Mouse (Mus musculus) c-Kit-positive CD71-negative TER-119-negative erythroid progenitor cells, embryonic 14.5 days (primary cell): ENCODE data around the gene C1qtnf1.

Source experiments
- DNase-seq: peaks from one replicate; pipeline ENCODE4 v3.0.0-alpha.2; 2013; ENCODE audit warnings: low read depth

C1qtnf1 gene

DNA sequence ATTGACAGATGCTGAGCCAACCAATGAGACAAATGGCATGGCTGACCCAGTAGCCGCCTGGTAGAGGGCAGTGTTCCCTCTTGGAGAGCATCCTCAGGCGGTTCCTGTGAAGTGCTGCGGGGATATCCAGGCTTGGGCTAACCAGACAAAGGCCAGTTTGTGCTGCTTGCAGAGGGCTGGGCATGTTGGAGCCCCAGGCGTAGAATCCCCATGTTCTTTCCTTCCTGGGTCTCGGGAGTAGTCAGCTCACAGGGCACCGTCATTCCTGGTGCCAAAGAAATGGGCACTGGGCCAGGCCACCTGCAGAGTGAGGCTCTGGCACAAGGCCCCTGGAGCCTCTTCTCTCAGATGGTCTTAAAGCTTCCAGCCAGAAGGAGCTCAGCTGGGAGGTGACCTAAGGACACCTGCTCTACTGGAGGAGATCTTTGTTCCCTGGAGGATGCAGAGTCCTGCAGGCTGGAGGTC lies 8.5 kb downstream of the C1qtnf1 start:
- DNase-seq: no peak

DNA sequence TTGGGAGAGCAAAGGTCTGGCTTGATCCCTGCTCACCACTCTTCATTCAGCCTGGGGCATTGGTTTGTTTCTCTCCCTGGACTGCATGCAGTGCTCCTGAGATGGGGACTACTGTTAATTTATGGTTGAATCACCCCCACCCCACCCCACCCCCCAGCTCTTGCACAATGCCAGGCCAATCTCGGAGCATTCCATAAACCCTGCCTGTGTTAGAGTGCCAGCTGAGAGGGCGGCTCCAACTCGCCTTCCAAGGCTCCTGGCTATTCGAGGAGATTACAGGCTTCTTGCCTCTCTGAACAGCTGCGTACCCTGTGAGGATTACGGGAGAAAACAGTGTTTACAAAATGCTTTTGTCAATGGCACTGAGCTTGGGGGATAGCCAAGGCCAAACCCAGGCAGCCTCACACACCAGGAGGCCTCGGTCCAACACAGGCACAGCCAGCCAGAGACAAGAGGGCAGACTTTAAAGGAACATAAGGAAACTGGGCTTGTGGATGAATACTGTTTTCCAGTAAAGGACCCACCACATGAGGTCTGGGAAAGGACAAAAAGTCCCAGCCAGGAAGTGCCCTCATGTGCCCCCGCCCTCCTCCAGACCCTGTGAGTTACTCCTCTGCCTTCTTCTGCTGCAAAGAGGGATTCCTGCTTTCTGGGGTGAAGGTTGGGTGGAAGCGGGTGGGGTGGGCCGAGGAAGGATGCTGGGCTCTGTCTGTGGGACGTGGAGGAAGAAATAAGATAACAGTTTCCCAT lies 10.8 kb downstream of the C1qtnf1 start:
- DNase-seq: no peak

DNA sequence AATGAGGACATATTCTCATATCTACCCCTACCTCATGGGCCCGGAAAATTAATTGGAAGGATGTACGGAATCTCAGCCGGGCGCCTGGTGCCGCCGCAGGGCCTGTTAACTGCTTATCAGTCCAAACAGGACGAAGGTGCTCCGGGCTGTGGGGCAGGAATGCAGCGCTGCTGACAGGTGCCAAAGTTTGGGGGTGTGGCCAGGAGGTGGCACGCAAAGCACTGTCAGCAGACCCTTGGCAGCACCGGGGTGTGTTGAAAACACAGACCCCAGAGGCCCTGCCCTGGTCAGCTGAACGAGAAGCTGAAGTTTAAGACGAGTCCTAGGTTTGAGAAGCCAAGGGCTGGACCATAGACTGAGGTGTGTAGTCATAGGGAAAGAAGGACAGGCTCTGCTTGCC lies 14.7 kb downstream of the C1qtnf1 start:
- no peak for DNase-seq

DNA sequence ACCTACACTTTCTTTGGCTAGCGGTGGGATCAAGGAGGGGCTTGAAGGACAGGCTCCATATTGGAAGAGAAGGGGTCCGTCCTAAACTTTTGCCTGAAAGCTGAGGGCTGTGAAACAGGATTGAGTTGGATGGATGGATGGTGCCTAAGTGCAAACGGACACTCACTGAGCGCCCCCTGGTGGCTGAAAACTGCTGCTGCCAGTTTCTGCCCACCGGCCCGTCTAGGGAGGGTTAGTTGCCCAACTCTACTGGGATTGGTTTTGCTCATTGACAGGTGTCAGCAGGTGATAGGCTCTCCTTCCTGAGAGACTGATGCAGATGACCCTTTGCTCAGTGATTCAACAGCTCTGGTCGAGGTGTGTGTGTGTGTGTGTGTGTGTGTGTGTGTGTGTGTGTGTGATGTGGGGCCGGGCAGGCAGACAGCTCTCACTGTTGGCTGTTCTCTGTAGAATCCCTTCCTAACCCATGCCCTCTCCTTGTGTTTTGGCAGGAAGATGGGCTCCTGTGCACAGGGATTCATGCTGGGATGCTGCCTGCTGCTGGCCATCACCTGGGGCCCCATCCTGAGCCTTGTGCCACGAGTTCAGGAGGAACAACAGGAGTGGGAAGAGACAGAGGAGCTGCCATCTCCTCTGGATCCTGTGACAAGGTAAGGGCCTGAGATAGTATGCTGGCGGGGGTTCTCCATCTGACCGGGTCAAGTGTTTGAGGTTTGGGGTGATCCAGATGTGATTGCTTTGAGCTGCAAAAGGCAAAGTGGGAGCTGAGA lies 15.4 kb downstream of the C1qtnf1 start:
- no peak for DNase-seq

DNA sequence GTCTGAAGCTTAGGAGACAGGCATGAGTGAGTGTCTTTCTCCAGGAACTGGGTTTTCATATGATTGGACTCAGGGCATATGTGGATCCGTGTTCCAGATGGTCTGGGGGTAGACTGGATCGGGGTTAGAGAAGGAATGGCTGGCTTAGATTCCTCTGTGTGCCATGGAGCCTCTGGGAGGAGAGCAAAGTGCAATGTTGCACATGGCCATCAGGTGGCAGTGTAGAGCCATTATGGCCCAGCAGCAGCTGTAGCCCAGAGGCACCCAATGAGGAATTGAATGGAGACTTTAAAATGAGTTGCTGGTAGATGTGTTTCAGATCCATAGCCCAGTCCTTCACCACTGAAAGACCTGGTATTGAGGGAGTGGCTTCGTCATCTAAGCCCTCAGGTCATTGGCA lies 17.8 kb downstream of the C1qtnf1 start:
- peak; percentile 64 for DNase-seq

DNA sequence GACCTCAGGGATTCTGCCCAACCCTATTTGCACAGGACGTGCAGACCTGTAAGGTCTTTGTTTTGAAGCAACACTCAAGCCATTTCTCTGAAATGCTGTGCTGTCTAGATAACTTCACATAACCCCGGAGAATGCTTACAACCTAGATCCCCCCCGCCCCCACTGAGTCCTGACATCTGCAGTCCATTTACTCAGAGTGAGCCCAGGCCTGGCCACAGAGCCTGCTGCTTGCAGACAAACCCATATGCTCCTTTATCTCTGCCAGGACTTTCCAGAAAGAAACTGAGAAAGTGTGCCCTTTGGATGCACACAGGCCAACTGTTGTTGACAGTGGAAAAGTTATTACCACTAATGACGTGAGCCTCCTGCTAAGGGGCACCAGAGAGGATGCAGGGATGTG lies 19.3 kb downstream of the C1qtnf1 start:
- DNase-seq: no peak

DNA sequence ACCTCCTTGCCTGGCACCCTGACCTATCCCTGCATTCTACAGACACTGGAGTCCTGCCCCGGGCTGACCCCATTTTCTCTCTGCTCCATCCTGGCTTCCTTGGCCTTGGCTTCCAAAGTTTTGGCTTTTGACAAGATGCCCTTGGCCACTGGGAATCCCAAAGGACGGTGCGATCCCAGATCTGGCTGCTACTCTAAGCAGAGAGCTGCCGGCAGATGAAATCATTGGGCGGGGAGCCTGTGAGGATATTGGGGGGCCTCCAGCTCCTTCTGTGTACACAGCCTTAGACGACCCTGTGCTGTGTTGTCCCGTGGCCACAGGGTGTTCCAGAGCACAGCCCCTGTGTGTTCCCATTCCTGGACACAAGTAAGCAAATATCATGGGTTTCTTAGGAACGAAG lies 20.4 kb downstream of the C1qtnf1 start:
- DNase-seq: no peak

DNA sequence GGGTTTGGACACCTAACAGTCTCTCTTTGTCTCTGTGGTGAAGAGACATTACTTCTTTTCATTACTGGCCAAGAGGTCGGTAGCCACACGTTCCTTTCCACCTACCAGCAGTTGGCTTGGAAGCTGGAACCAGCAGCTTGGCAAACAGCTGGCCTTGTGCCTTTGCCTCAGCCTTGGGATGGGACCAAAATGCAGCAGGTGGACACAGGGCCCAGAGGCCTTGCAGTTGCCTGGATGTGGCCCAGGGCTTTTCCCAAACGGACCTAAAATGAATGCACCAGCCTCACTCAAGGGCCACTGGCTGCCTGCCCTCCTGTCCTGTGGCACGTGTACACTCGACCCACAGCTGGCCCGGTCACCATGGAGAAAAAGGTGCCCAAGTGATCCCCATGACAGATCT lies 23.2 kb downstream of the C1qtnf1 start:
- no peak for DNase-seq

DNA sequence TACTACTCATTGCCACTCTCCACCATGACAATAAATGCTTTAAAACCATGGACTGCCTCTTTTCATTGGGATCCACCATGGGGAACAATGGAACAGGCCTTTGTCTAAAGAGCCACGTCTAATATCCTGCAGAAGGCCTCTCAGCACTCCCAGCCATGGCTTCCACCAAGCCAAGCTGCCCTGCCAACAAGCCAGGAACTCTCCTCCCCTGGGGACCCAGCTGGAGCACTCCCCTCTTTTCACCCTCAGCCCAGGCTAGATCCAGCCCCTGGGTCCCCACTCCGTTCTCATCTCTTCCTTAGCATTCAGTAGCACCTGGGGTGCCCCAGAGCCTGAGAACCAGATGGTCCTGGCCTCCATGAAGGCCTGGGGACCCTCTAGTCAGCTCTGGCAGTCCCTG lies 25.0 kb downstream of the C1qtnf1 start:
- DNase-seq: no peak

DNA sequence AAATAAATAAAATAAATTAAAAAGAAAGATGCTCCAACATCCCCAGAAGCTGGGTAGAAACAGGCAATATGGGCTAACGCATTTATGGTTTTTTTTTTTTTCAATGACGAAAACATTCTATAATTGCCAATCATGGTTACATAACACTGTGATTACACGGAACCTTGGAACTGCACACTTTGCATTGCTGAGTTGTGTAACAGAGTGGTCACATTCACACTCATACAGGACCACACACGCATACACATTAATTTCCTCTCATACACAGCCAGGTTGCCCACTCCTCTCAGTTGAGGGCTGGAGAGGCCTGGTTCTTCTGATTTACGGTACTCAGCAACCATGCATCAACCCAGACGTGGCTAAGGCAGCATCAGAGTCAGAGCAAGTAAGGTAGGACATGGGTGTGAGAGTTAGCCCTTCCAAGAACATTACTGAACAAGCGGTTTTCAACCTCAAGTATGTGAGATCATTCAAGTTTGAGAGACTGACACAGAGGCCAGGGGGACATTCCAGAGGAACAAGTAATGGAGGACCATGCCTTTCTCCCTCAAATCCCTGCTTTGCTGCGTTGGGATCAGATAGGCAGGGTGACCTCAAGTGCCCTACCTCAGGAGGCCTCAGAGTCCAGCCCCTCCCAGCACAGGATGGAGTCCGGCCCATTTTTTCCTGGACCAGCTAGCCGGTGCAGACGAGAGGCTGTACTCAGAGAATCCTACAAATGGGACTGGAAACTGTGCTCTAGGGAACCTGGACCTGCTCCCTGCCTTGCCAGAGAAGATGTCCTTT lies 26.1 kb downstream of the C1qtnf1 start:
- no peak for DNase-seq

DNA sequence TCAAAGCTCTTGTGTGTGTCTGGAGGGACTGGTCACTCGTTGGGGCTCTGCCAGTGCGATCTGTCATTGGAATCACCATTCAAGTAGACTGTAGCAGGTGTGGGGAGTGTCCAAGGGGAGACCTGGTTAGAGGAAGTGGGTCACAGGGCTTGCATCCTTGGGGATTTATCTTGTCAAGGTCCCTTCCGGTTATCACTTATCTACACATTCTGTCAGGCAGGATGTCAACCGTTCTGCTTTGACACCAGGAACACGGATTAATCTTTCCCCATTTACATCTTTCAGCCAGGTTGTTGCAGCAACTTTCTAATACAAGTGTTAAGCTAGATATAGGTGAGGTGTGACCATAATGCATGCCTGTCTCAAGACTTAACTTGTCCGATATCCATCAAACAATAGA lies 27.8 kb downstream of the C1qtnf1 start:
- DNase-seq: no peak

DNA sequence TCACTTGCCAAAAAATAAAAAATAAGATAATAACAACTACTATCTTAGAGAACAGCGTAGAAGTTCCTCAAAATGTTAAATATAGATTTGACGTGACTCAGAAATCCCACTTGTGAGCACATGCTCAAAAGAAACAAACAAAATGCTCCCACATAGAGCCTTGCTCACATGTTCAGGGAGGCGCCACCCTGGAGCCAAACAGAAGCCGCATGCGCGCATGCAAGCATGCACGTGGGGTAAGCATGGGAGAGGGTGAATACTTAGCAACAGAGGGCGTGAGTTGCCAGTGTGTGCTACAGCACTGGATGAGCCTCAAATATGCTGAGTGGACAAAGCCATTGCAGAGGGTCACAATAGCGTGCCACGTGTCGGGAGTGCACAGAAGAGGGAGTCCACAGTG lies 28.9 kb downstream of the C1qtnf1 start:
- DNase-seq: no peak

DNA sequence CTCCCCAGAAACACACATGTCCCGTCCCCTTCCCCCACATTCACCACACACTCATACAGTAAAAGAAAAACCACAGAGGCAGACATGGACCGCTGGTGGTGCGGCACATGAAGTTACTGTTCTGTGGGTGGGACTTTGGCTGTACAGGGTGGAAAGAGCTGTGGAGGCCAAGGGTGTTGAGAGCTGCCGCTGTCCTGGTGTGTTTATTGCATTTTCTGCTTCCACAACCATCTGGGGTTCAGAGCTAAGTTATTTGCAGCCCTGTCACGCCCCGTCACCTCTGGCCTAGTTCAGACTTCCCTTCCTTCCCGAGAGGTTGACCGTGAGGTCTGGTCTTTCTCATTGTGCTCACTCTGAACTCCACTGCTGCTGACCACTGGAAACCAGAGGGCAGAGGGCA lies 31.0 kb downstream of the C1qtnf1 start:
- no peak for DNase-seq

DNA sequence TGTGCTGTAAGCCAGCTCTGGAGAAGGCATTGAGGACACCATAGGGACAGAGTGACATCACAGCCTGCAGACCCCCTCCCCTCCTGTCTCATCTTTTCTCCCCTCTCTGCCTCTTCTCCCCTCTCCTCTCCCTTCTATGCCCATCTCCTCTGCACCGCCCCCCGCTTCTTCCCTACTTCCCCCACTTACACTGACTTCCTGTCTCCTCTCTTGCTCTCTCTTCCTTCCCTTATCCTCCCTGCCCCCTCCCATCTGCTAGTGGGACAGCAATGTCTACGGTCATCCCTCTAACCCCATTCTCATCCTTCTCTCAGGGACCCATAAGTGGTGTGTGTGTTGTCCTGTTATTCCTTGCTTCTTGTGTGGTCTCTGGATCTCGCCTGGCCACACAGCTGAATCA lies 31.5 kb downstream of the C1qtnf1 start:
- no peak for DNase-seq

DNA sequence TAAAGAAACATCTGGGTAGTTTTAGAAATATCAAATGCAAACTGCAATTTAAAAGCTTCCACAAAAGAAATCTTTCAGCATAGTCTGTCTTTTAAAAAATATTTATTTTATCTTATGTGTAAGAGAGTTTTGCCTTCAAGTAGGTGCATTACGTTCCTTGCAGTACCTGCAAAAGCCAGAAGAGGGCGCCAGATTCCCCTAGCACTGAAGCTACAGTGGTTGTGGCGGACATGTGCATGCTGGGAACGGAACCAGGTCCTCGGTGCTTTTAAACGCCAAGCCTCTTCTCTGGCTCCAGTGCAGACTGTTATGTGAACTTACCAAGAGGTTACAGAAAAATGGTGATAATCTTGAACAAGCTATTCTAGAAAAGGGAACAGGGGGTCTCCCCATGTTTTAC lies 32.3 kb downstream of the C1qtnf1 start:
- no peak for DNase-seq

DNA sequence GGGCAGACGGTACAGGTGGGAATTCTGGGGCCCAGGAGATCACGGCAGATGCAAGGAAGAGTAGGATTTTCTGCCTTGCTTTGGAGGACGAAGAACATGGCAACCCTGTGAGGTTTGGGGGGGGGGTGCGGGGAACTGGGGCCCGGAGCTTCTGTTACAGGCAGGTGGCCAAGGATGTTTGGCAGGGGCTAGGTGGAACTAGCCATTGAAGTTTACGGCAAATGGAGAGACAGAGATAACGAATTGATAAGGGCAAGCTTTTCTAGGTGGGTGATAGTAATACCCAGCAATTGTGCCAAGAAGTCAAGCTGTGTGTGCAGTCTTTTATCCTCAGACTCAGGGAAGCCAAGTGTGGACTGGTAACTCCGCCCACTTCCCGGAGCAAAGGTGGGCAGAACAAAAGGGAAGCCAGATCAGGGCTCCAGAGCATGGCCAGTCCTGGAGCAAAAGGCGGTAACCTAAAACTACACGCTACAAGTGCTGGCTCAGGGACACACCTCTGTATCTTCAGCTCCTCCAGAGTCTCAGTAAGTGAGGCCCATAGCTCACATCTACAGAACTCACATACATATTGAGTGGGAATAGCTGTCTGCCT lies 39.5 kb downstream of the C1qtnf1 start:
- no peak for DNase-seq

DNA sequence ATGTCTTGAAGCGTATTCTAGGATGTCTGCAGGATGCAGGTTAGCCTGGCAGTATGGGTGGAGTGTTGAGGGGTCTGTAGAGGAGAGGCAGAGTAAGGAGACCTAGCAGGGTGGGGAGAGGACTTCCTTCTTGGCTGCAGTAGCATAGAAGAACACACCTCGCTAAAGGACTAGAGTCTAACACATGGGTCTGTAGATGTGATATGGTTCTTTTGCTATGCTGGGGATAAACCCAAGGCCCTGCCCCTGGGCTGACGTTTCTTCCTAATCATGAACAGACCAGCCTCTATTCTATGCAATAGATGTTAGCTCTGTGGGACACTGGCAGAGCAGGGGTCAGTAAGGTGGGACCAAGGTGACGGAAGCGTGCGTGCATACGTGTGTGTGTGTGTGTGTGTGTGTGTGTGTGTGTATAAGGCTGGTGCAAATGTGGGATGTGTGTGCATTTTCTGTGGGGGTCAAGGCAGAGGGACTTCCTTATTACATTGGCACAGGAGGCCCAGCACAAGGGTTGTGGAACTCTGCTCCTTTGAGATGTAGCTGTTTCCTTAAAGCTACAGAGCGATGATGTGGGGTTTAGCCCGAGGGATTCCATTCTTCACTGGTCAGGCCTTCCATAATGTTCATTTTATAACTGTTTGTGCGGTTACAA lies 41.6 kb downstream of the C1qtnf1 start:
- DNase-seq: no peak

DNA sequence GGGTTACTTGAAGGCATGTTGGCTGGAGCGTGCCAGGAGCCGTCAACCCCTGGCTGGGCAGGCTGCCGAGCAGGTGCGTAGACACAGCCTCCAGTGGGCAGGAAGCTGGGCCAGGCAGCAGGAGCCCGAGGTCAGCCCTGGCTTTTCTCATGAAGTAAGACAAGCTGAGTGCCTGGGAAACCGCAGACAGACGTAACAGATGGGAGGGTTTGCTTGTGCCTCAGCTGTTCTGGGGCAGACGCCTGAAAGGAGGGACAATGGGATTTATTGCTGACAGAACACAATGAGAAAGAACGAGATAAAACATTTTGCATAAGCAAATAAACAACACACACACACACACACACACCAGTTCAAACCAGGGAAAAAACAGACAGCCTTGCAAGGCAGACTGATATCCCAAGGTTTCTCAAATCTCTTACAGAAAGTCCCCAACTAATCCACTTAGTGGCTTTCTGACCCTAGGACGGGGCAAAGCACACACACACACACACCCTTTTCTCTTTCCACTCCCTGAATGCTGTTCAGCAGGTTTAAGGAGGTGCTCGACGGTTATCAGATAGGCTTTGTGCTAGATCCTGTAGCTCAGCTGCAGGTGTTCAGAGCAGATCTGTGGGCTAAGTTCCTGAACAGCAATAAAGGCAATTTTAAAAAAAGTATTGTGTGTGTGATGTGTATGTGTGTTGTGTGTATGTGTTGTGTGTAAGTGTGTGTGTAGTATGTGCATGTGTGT lies 42.4 kb downstream of the C1qtnf1 start:
- peak; percentile 57 for DNase-seq

DNA sequence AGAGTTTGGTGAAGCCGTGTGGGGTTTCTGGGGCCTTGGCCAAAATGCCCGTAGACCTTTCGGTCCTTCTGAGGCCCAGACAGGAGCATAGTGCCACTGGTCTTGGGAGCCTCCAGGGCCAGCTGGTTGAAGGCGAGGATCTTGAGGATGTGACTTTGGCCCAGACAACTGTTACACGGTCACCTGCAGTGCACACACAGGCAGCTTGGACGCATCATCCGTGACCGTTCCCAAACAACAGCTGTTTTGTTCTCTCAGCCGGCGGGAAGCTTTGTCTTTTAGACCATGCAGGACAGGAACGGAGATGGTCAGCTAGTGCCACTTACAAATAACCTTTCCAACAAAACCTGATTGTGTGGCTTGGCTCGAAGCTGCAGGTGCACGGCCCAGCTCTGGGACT lies 43.7 kb downstream of the C1qtnf1 start:
- DNase-seq: no peak

DNA sequence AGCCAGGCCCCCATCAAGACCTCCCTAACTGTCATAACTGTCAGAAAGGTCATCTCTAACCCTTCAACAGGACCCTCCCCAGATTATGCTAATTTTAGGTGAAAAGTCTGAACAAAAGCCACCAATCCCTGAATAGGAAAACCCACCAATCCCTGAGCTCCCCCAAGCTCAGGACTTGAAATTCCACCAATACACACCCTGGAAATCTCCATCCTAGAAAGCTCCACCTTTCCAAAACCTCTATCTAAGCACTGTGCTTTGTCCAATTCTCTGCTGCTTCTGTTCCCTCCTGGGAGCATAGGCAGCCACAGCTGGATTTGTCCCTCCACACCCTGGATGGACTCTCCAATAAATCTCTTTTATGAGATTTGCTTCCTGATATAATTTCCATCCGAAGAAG lies 45.2 kb downstream of the C1qtnf1 start:
- DNase-seq: no peak

DNA sequence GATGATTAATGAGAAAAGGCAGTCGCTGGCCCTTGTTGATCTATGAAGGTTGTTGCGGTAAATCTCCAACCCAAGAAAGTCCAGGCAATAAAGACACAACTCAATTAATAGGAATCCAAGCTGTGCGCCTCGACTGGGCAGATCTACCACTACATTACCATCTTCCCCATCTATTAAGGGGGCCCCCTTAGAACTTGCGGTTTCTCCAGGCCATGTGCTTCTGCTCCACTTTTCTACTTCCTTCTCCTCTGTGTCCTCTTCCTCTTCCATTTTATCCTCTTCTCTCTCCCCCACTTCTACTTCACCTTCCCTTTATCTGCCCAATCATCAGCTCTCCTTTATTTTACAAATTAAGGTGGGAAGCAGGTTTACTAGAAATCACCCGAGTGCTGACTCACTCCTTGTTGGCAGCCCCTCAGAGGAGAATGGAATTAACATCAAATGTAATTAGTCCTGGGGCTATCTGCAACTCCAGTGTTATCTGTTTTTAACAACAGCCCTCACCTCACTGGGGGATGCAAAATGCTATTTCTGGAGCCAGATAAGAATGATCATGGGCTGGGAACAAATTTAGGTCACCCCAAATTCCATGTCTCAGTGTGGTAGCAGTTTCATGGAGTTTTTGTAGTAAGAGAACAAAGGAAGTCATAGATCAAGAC lies 46.0 kb downstream of the C1qtnf1 start:
- no peak for DNase-seq
